Mouse (Mus musculus) kidney, adult 8-10 months (tissue): Measurements from ENCODE around the gene Id3.

ENCODE experiments used
- DNase-seq, 2 experiments: peaks; one replicate each; pipeline ENCODE4 v3.0.0; 2022

The Id3 gene

DNA sequence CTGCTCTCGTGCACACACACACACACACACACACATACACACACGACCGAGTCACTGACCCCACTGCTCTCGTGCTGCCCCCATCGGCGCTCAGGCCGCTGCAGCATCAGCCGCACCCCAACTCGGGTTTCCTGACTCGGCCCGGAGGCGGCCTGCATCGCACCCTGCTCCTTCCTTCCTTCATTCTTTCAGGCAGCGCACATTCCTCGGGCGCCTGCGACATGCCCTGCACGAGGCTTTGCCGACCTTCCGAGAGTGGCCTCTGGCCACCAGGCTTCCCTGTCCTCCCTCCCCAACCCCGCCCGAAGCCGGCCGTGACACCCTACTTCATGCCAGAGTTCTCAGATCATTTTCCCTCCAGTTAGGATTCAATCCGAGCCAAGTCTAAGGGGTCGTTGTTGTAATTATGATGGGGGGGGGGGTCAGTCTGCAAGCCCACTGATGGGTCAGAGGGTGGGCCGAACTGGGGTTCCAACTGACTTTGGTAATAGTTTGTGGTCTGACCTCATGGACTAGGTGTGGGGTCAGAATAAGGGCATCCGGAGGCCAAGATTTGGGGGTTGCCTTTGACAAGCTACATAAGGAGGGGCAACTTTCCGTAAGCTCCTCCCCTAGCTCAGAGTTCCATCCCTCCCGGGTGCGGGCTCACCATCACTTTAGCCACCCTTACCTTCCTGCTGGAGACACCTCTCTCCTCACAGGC is 5.2 kb downstream of the Id3 start:
- peak; percentile 69 to 72 for DNase-seq

DNA sequence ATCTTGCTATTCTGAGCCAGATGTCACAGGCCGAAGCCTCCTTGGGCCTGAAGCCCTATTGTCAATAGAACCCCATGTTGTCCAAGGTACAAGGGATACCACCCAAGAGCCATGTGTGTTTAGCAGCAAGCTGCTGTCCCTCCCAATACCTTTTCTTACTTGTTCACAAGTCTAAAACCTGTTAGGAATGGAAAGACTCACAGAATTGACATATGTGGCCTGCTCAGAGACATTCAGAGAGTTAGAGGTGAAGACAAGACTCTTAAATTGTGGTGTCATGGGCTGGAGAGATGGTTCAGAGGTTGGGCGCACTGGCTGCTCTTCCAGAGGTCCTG is 5.7 kb downstream of the Id3 start:
- DNase-seq: no peak

- DNase-seq: no peak
Measured at GRCm38 (mm10) chr4:136149734-136150133, 6.4 kb downstream of the Id3 start.

GRCm38 (mm10) chr4:136150596-136150995 is 7.3 kb downstream of the Id3 start:
- DNase-seq: no peak

DNA sequence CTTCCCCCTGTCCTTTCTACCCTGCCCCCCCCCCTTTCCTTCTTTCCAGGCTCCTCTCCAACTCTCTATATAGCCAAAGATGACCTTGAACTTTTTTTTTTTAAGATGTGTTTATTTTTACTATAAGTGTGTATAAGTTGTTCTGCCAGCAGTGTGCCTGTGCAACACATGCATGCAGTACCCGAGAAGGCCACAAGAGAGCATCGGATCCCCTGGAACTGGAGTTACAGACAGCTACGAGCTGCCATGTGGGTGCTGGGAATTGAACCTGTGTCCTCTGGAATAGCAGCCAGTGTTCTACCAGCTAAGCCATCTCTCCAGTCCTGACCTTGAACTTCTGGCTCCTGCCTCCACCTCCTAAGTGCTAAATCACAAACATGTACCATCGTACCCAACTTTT is 9.5 kb downstream of the Id3 start:
- no peak for DNase-seq

GRCm38 (mm10) chr4:136154462-136154861 is 11.2 kb downstream of the Id3 start:
- no peak for DNase-seq

DNA sequence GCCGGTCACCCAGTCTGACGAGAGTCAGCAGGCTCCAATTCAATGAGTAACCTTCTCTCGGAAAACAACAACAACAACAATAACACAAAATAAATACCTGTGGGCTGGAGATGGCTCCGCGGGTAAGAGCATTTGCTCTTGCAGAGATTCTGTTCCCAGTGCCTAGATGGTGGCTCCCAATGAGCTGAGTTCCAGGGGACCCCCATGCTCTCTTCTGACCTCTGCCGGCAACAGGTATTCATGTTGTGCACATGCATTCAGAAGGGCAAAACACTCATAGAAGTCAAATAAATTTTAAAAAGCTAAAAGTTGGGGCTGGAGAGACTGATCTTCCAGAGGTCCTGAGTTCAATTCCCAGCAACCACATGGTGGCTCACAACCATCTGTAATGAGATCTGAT is 15.2 kb downstream of the Id3 start:
- no peak for DNase-seq

- peak; percentile 77 to 82 for DNase-seq
Measured at GRCm38 (mm10) chr4:136159802-136160397, 16.6 kb downstream of the Id3 start.

GRCm38 (mm10) chr4:136163448-136163847 is 20.2 kb downstream of the Id3 start:
- DNase-seq: peak; percentile 77 to 90

DNA sequence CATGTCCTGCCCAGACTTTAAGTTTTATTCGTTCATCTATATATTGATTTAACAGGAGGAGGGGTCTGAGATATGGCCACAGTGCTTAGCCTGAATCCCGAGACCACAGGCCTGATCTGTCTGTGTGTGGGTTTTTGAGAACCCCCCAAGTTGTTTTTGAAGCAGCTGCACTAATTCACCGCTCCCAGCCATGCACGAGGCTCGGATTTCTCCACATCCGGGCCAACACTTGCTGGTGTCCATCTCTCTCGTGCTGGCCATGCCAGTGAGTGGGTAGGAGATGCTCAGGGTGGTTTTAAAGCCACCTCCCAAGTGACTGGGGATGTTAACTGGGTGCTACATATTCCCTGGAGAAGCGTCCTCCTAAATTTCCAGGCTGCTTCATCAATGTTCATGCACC is 21.7 kb downstream of the Id3 start:
- no peak for DNase-seq

- DNase-seq: no peak
Measured at GRCm38 (mm10) chr4:136167701-136168100, 24.4 kb downstream of the Id3 start.

- DNase-seq: no peak
Measured at GRCm38 (mm10) chr4:136170401-136170800, 27.1 kb downstream of the Id3 start.

GRCm38 (mm10) chr4:136171455-136171854 is 28.2 kb downstream of the Id3 start:
- DNase-seq: no peak

GRCm38 (mm10) chr4:136172011-136172541 is 28.8 kb downstream of the Id3 start, which contains the start of gene E2f2:
TSS of gene E2f2 (plus strand) at chr4:136172394.
- peak; percentile 43 to 70 for DNase-seq

- peak; percentile 57 to 61 for DNase-seq
Measured at GRCm38 (mm10) chr4:136172542-136173209, 29.4 kb downstream of the Id3 start.

- no peak for DNase-seq
Measured at GRCm38 (mm10) chr4:136173210-136173715, 30.0 kb downstream of the Id3 start.

DNA sequence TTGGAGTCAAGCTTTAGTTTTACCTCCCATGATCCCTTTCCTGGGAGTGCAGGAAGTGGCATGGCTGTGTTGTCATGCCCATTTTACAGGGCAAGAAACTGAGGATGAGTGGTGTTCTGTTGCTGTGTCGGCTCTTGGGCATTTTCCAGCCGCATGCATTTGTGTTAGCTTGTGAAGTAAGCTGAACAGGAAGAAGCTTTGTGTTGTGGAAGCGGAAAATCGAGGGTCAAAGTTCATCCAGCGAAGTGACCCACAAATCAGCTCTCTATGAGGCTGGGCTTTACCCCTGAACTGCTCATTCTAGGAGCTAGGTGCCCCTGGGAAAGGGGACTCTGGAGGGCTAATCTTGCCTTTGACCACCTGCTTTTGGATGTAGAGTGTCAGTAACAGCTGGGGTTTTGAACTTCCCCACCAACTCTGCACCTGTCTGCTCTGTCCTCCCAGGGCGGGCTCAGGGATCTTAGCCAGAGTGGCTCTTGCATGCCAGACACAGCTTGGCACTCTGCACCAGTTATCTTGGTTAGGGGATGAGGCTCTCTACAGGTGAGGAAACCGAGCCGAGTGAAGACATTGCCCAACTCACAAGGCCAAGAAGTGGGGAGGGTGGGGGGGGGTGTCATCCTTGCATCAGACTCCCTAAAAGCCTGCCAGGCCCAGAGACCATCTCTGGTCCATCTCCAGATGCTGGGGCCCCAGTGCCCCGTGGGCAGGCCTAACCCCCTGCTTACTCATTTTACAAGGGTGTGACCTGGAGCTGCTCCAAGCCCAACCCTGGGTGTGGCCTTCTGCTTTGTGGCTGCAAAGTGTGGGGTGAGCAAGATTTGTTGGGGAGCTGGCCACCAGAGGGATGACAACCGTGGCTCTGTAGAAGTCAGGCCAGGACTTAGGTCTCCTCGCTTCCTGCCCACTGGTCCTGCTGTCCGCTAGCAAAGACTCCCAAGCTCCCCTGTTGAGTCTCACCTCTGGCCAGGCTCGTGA is 31.2 kb downstream of the Id3 start:
- no peak for DNase-seq

DNA sequence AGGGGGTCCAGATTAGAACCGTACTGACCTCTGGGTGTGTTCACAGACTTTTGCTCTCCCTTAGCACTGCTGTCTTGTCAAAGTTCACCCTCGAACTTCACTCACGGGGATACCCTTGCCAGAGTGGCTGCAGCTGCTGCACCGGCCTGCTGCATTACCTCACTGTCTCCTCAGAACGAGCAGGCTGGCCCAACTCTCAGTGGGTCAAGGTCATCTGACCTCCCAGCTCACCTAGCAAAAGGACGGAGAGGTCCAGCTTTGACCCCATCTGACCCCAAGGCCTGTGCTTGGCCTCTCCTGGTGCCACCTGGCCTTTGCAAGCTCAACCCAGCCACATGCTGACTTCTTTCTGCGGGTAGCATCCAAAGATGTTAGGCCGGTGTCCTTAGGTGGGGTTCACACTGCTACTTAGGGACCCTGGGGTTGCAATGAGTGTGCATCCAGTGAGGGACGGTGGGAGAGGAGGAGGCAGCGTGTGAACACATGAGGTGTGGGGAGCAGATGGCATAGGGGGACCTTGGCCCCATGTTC is 32.8 kb downstream of the Id3 start:
- no peak for DNase-seq

GRCm38 (mm10) chr4:136177244-136177611 is 33.9 kb downstream of the Id3 start:
- DNase-seq: no peak

DNA sequence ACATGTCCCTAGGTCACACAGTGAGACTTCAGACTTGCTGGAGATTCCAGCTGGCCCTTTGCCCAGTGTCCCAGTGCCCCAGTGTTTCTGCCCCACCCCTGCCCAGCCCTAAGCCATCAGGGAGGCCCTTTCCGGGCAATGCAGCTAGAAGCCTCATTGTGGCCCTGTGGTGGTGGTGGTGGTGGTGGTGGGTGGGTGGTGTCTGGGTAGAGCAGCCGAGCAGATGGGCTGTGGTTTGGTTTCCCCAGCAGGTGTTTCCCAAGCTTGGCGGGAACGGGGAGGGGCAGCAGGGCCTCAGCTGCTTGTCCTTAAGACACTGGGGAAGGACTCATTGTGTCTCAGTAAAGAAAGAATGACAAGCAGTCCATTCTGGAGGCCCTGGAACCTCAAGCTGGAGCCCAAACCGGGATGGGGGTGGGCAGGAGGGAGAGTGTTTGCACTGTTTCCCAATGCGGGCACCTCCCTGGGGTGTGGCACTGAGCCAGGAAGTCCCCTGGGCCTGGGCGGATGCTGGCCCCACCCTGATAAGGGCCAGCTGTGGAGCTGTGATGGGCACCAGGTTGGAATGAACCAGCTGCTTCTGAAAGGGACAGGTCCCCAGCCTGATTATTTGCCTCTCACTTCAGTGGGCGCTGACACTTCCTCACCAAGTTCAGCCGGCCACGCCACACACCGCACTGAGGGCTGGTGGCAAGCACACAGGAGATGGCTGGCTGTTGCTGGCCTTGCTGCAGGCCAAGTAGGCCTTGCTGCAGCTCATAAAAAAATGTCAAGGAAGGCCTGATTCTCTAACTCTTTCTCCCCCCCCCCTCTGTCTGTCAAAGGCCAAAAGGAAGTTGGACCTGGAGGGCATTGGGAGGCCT is 34.5 kb downstream of the Id3 start:
- DNase-seq: peak in 1 of 2 experiments; percentile 39

DNA sequence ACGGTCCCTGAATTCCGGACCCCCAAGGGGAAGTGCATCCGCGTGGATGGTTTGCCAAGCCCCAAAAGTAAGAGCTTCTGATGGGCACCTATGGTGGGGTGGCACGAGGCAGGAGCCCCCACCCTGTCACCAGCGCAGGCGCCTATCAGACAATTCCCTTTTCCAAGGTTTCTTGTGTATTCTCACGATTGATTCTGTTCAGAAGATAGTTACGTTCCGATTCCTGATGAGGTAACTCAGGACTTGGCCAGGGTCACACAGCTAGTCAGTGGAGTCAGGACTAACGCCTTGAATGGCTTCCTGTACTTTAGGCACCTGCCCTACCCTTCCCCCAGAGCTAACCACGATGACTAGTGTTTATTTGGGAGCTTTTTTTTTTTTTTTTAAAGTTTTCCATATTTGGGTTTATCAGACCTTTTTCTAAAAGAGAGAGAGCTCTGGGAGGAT is 35.2 kb downstream of the Id3 start:
- no peak for DNase-seq
